In genomic region chr9:24247557-24247956, GRCm38 (mm10) we compare ENCODE assay signal across 24 mouse cellular contexts.
"Had no signal": no experiment of that assay in that cellular context is flagged by ENCODE, and none has a peak within 500 bp of the region (broad histone marks: within the 10 kb centered on the region; RNA-seq: fewer than 3 reads in every experiment).

No protein-coding gene starts in this region.

- DNase-seq: gastrocnemius, adult 2 months; gastrocnemius, postnatal 10 days; gastrocnemius, postnatal 25 days; heart, adult 2 months; heart, postnatal 4 days; kidney, adult 18-20 months; kidney, adult 8-10 months; kidney, postnatal 10 days; kidney, postnatal 25 days; kidney, postnatal 4 days; left cerebral cortex, postnatal 4 days had no signal

- ATAC-seq: forebrain, embryonic 16.5 days; inflammation-experienced regulatory T-cells, adult 6 months; intestine, embryonic 15.5 days; intestine, postnatal 0 days; liver, embryonic 12.5 days had no signal

- H3K36me3 ChIP-seq: heart, embryonic 13.5 days; heart, embryonic 15.5 days; intestine, embryonic 15.5 days; limb, embryonic 13.5 days; limb, embryonic 15.5 days; liver, embryonic 12.5 days had no signal

- H3K27ac ChIP-seq: gastrocnemius, adult 2 months; heart, adult 2 months; heart, embryonic 13.5 days; heart, embryonic 15.5 days; intestine, embryonic 15.5 days; layer of hippocampus, adult 2 months; left cerebral cortex, adult 2 months; limb, embryonic 13.5 days; limb, embryonic 15.5 days; liver, embryonic 12.5 days; liver, embryonic 14.5 days had no signal

- H3K9me3 ChIP-seq: heart, embryonic 13.5 days; heart, embryonic 15.5 days; intestine, embryonic 15.5 days; limb, embryonic 13.5 days; limb, embryonic 15.5 days; liver, embryonic 12.5 days had no signal

- H3K27me3 ChIP-seq: heart, embryonic 13.5 days; heart, embryonic 15.5 days; intestine, embryonic 15.5 days; limb, embryonic 13.5 days; limb, embryonic 15.5 days; liver, embryonic 12.5 days had no signal

- H3K4me1 ChIP-seq: heart, embryonic 13.5 days; heart, embryonic 15.5 days; intestine, embryonic 15.5 days; limb, embryonic 13.5 days; limb, embryonic 15.5 days; liver, embryonic 12.5 days had no signal

- H3K9ac ChIP-seq: heart, embryonic 13.5 days; heart, embryonic 15.5 days; intestine, embryonic 15.5 days; limb, embryonic 13.5 days; limb, embryonic 15.5 days; liver, embryonic 12.5 days; liver, embryonic 14.5 days had no signal

- H3K4me3 ChIP-seq: gastrocnemius, adult 2 months; heart, adult 2 months; heart, embryonic 13.5 days; heart, embryonic 15.5 days; intestine, embryonic 15.5 days; layer of hippocampus, adult 2 months; left cerebral cortex, adult 2 months; limb, embryonic 13.5 days; limb, embryonic 15.5 days; liver, embryonic 12.5 days had no signal

- H3K4me2 ChIP-seq: heart, embryonic 11.5 days; heart, embryonic 13.5 days; heart, embryonic 15.5 days; intestine, embryonic 15.5 days; limb, embryonic 13.5 days; limb, embryonic 15.5 days; liver, embryonic 12.5 days had no signal
